Mouse (Mus musculus) thymus, adult 2 months (tissue): Measurements from ENCODE around the gene Fnip2. TPM values are rescaled to one million over a fixed set of nuclear protein-coding genes. Genes with fewer than 3 reads are reported as not detected.

Source experiments
- DNase-seq: peaks from one replicate; pipeline ENCODE4 v3.0.0; 2021
- H3K27ac ChIP-seq: fragments of 200-500 bp; 2 replicates; pipeline ENCODE4 v1.5.1; 2012; ENCODE audit warnings: low read length, control low read depth; ENCODE audit not compliant: control insufficient read depth, insufficient read depth
- H3K27me3 ChIP-seq: fragments of 200-500 bp; 2 replicates; pipeline ENCODE4 v1.6.1; 2012; ENCODE audit warnings: mild to moderate bottlenecking, low read length, moderate library complexity, mixed read lengths; ENCODE audit not compliant: control insufficient read depth, insufficient read depth
- H3K36me3 ChIP-seq: fragments of 200-500 bp; 2 replicates; pipeline ENCODE4 v1.6.1; 2012; ENCODE audit warnings: mild to moderate bottlenecking, low read length, moderate library complexity; ENCODE audit not compliant: control insufficient read depth, insufficient read depth
- H3K4me1 ChIP-seq: fragments of 200-500 bp; replicated peaks from 2 replicates; pipeline ENCODE4 v1.6.1; 2012; ENCODE audit warnings: low read length; ENCODE audit not compliant: control insufficient read depth, insufficient read depth
- H3K4me3 ChIP-seq: fragments of 200-500 bp; 2 replicates; pipeline ENCODE4 v1.5.1; 2012; ENCODE audit warnings: mild to moderate bottlenecking, low read length, control low read depth, moderate library complexity; ENCODE audit not compliant: control insufficient read depth, insufficient read depth
- CTCF ChIP-seq: fragments of 200-500 bp; IDR thresholded peaks from 2 replicates; pipeline ENCODE4 v1.5.1; 2012; ENCODE audit warnings: mild to moderate bottlenecking, control low read depth, low read length, moderate library complexity, borderline replicate concordance; ENCODE audit not compliant: control insufficient read depth, poor library complexity, insufficient read depth; ENCODE audit errors: extremely low read depth
- POLR2A ChIP-seq: fragments of 200-500 bp; IDR thresholded peaks from 2 replicates; pipeline ENCODE4 v1.6.1; 2012; ENCODE audit warnings: mild to moderate bottlenecking, low read length, control low read depth, moderate library complexity; ENCODE audit not compliant: control insufficient read depth, poor library complexity, insufficient read depth; ENCODE audit errors: extremely low read depth
- WGBS: fragments of 180-500 bp; shearing (Covaris S2); methylation state at CpG from one replicate; pipeline ENCODE4 v1.1.7; 2018; 5-methylcytosine and 5-hydroxymethylcytosine counted together
- polyA plus RNA-seq: library from polyadenylated mRNA; depleted of rRNA; stranded (reverse); fragments of >200 nt; gene quantifications from 2 replicates; pipeline ENCODE4 v1.2.3, GENCODE M21; 2012

Gene Fnip2
- polyA plus RNA-seq, 1 experiment, result 2.7 TPM

DNA sequence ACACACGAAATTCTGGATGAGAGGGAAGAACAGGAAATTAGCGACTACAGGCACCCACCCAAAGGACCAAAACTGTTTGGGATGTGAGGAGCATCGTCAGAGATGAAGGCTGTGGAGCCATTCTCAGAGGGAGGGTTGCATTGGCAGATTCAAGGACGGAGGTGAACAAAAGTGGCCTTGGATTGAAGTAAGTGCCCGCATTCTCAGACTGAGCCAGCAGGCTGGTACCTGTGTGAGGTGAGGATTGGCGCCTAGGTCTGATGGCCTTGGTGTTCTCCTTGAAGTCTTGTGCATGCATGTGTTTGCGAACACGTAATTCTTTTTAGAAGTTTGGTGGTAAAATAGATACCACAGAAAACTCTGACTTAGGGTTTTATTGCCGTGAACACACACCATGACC lies 133.2 kb downstream of the Fnip2 start:
- no peak for DNase-seq
- Histone ChIP-seq H3K27me3 (no peaks in the 10 kb centered on the region), H3K36me3 (no peaks in the 10 kb centered on the region), H3K4me3 (no peak overlapping the region), H3K4me1 (no peaks in the 10 kb centered on the region), H3K27ac (no peak overlapping the region)
- TF ChIP-seq POLR2A, result no peak
- TF ChIP-seq CTCF, result no peak
- 93% methylated on average over 9 of the region's 9 CpGs for WGBS

DNA sequence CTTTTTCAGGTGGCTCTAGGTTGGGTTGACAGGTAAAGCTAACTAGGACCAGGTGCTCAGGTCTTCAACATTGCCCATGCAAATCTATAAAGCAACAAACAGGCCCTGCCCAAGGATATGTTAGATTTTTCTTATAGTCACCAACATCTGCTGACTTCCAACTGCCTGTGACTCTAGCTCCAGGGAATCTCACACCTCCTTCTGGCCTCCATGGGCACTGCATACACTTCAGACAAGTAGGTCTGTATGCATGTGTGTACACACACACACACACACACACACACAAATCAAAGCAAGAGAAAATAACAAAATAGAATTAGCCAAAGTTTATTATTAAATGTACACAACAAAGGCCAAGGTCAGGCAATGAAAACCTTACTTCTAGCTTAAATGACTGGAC lies 134.0 kb downstream of the Fnip2 start:
- Histone ChIP-seq H3K27me3 (no peaks in the 10 kb centered on the region), H3K36me3 (no peaks in the 10 kb centered on the region), H3K27ac (no peak overlapping the region), H3K4me1 (no peaks in the 10 kb centered on the region), H3K4me3 (no peak overlapping the region)
- DNase-seq, result no peak
- TF ChIP-seq POLR2A, result no peak
- no peak for TF ChIP-seq CTCF

GRCm38 (mm10) chr3:79425441-79425840 lies 142.2 kb downstream of the Fnip2 start:
- Histone ChIP-seq H3K4me1 (no peaks in the 10 kb centered on the region), H3K27ac (no peak overlapping the region), H3K4me3 (no peak overlapping the region), H3K27me3 (no peaks in the 10 kb centered on the region), H3K36me3 (no peaks in the 10 kb centered on the region)
- 96% methylated on average over 1 of the region's 1 CpGs for WGBS
- no peak for DNase-seq
- TF ChIP-seq POLR2A (no peak), CTCF (no peak)

DNA sequence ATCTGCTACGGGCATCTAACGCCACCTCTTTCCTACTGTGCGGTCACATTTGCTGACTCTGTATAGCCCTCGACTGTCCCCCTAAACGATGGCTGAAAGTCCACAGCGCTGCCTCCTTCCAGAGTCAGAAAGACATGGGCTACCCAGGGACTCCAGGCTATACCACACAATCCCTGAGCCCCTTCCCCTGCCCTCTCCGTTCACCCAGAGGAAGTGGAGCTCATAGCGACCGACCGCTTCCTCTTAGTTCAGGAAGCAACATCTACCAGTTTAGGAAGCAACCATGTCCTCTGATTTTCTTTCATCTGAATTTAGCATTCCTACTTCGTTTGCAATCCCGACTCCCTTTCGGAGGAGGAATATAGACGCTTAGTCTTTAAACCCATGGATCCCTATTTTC lies 148.7 kb downstream of the Fnip2 start:
- Histone ChIP-seq H3K4me3 (no peak overlapping the region), H3K4me1 (no peaks in the 10 kb centered on the region), H3K27me3 (no peaks in the 10 kb centered on the region), H3K36me3 (no peaks in the 10 kb centered on the region), H3K27ac (no peak overlapping the region)
- TF ChIP-seq CTCF, result no peak
- TF ChIP-seq POLR2A, result no peak
- 84% methylated on average over 14 of the region's 14 CpGs for WGBS
- DNase-seq, result no peak

GRCm38 (mm10) chr3:79416944-79417680 lies 150.5 kb downstream of the Fnip2 start:
- Histone ChIP-seq H3K36me3 (no peaks in the 10 kb centered on the region), H3K4me3 (no peak overlapping the region), H3K27me3 (no peaks in the 10 kb centered on the region), H3K4me1 (no peaks in the 10 kb centered on the region), H3K27ac (no peak overlapping the region)
- WGBS, result 91% methylated on average over 4 of the region's 4 CpGs
- no peak for TF ChIP-seq POLR2A
- no peak for TF ChIP-seq CTCF
- no peak for DNase-seq

DNA sequence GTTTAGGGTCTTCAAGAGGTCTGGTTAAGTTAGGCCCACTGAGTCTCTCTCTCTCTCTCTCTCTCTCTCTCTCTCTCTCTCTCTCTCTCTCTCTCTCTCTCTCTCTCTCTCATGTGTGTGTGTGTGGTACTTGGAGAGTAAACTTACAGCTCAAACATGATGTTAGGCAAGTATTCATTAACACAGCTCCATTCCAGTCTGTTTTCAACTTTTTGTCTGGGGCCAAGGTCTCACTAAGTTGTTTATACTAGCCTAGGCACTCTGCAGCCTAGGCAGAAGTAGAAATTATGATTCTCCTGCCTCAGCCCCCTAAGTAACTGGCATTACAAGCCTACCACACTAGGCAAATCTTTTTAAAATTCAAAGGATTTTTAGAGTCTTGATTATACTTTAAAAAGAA lies 151.7 kb downstream of the Fnip2 start:
- Histone ChIP-seq H3K4me1 (no peaks in the 10 kb centered on the region), H3K27ac (no peak overlapping the region), H3K4me3 (no peak overlapping the region), H3K27me3 (no peaks in the 10 kb centered on the region), H3K36me3 (no peaks in the 10 kb centered on the region)
- DNase-seq, result no peak
- TF ChIP-seq CTCF, result no peak
- TF ChIP-seq POLR2A, result no peak

DNA sequence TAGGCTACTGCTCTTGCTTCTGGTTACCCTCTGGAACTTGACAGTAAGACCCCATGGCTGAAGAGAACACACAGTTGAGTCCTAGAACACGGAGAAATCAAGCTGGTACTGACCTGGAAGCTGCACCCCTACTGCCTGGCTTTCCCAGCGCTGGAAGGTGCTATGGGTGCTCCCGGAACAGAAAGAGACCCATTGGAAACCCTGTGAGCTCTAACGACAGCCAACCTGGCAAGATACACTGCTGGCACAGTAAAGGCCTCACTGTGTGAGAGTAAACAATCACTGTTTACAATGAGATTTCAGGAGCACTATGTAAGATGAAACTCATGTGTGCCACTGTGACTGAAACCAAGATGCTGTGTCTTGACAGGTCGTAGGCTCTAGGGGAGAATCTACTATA lies 152.5 kb downstream of the Fnip2 start:
- DNase-seq, result no peak
- no peak overlapping the region for H3K4me3 ChIP-seq
- H3K36me3 ChIP-seq, result no peaks in the 10 kb centered on the region
- H3K27ac ChIP-seq, result no peak overlapping the region
- no peaks in the 10 kb centered on the region for H3K4me1 ChIP-seq
- TF ChIP-seq POLR2A (no peak), CTCF (no peak)
- H3K27me3 ChIP-seq, result no peaks in the 10 kb centered on the region
- WGBS, result 91% methylated on average over 5 of the region's 5 CpGs
